27 mouse cellular contexts compared by ENCODE assay signal in the genomic region with DNA sequence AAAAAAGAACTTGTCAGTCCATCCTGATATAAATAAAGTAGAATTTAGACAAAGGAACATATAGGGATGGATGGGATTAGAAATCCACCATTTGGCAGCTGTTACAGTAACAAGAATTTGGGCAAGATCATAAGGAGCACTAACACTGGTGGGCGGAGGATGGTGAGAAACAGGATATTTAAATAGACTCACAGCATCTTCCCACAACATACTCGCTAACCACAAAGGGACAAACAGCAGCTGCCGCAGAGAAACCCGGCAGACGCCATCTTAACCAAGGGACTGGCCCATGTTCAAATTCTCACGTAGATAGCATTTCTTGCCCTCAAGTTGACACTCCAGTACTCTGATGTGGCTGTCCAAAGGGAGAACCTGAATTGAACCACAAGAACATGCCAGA. TPM values are rescaled to one million over a fixed set of nuclear protein-coding genes. Genes with fewer than 3 reads are reported as not detected.
"Had no signal": no experiment of that assay in that cellular context is flagged by ENCODE, and none has a peak within 500 bp of the region (broad histone marks: within the 10 kb centered on the region; RNA-seq: fewer than 3 reads in every experiment).

No protein-coding gene starts in this region.

- DNase-seq: kidney, adult 2 months; kidney, postnatal 4 days; liver, embryonic 13.5 days; lung, adult 2 months; lung, postnatal 14 days; lung, postnatal 4 days; midbrain, embryonic 14.5 days; thymus, adult 2 months; thymus, postnatal 14 days had no signal

RNA-seq across cellular contexts. Expression of gene Ccdc113, which starts 17.0 kb away (rescaled TPM):
- total RNA-seq: liver, adult 2 months; megakaryocyte progenitor cell, adult 5-6 weeks; megakaryocyte-erythroid progenitor cell, adult 5-6 weeks had no signal
- polyA plus RNA-seq: limb, embryonic 11.5 days; liver, adult 2 months; liver, embryonic 13.5 days; liver, embryonic 16.5 days; midbrain, embryonic 11.5 days; small intestine, adult 2 months; spleen, adult 2 months had no signal

RNA-seq across cellular contexts. Expression of gene Prss54, which starts 59.2 kb away (rescaled TPM):
- total RNA-seq: layer of hippocampus, adult 18-20 months; liver, adult 2 months; megakaryocyte progenitor cell, adult 5-6 weeks; megakaryocyte-erythroid progenitor cell, adult 5-6 weeks; midbrain, postnatal 0 days had no signal
- polyA plus RNA-seq: intestine, postnatal 0 days; kidney, adult 2 months; kidney, embryonic 14.5 days; kidney, postnatal 0 days; limb, embryonic 11.5 days; limb, embryonic 14.5 days; liver, adult 2 months; liver, embryonic 13.5 days; liver, embryonic 16.5 days; lung, adult 2 months; lung, embryonic 16.5 days; midbrain, embryonic 11.5 days; midbrain, embryonic 14.5 days; midbrain, postnatal 0 days; neural tube, embryonic 12.5 days; neural tube, embryonic 15.5 days; small intestine, adult 2 months; spleen, adult 2 months; stomach, embryonic 16.5 days had no signal
